Mouse (Mus musculus) bone marrow, adult 2 months (tissue): ENCODE data around the gene Wars.

Source experiments
- CTCF ChIP-seq: fragments of 200-500 bp; IDR thresholded peaks from 2 replicates; pipeline ENCODE4 v1.5.1; 2011; ENCODE audit warnings: low read length, control low read depth; ENCODE audit not compliant: control insufficient read depth, insufficient read depth
- POLR2A ChIP-seq: fragments of 200-500 bp; IDR thresholded peaks from 2 replicates; pipeline ENCODE4 v1.6.1; 2011; ENCODE audit warnings: low read depth, mild to moderate bottlenecking, control low read depth, low read length, borderline replicate concordance; ENCODE audit not compliant: control insufficient read depth

- TF ChIP-seq CTCF = no peak
- TF ChIP-seq POLR2A = no peak
Observed at GRCm38 (mm10) chr12:108858486-108858885, 35.5 kb downstream of the Wars start.
